Mouse (Mus musculus) megakaryocyte-erythroid progenitor cell, adult 5-6 weeks (primary cell): Measurements from ENCODE around the gene Celf5. TPM values are rescaled to one million over a fixed set of nuclear protein-coding genes. Genes with fewer than 3 reads are reported as not detected.

Experiments
- ATAC-seq: replicated peaks from 2 replicates; pipeline ENCODE4 v1.8.0; 2016; ENCODE audit warnings: mild to moderate bottlenecking, inconsistent platforms; ENCODE audit not compliant: severe bottlenecking, poor library complexity, low FRiP score, low TSS enrichment
- total RNA-seq, 2 experiments: library from RNA; stranded (forward) in 1 of 2; stranded (reverse) in 1 of 2; fragments of 200-1000, 215-1000 nt in 1 of 2; fragments of >200 nt in 1 of 2; fragmentation: Nextera tagmentation in 1 of 2; gene quantifications; 2 replicates each; pipeline ENCODE4 v1.2.3; 2014 to 2017

Celf5 gene
- 0.32 TPM in 1 of 2 replicates, not detected in the other for total RNA-seq (2014; fragmentation: Nextera tagmentation)
- total RNA-seq (2017) = 0.38 TPM in 1 of 2 replicates, not detected in the other

DNA sequence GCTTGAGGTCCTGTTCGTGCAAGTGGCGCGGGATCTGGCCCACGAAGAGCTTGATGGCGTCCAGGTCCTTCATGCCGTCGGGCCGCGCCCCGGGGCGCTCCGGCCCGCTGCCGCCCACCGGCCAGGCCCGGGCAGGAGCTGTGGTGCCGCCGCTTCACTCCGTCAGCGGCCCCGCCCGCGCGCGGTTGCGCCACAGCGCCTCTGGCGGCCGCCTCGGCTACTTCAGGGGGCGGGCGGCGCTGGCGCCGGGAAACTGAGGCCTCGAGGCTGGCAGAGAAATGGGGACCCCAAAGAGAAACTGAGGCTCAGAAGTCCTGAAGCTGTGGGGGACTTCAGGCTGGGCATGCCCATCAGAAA, at the start of gene Celf5:
Gene Celf5 (minus strand): TSS at position 177 of the 357 bp plus-strand sequence.
- ATAC-seq = peak; percentile 26; the same call in 1 of the 2 replicates

GRCm38 (mm10) chr10:81526779-81527178, 44.3 kb upstream of the Celf5 start:
- ATAC-seq = peak; percentile 40

GRCm38 (mm10) chr10:81525017-81525694, 42.6 kb upstream of the Celf5 start:
- peak; percentile 59 for ATAC-seq

DNA sequence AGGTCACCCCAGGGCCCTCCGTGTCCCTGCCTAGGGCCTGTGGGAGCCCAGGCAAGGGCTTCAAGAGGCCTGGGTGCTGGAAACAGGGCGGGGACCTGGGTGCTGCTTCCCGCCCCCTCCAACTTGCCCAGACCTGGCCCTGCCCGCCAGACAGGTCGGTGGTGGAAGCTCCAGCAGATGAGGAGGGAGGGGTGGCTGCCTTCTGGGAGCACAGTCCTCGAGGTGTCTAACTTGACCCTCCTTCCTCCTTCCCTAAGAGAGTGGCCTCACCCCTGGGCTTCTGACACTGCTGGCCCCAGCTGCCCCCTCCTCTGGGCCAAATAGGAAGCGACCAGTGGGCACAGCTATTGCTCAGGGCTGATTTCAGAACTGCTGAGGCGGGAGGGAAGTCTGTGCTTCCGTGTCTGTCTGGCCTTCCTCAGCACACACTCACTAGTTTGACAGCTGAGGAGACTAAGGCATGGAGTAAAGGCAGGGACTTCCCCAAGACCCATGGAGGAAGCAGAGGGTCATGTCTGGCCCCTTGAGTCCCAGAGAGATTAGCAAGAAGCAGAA, 41.6 kb upstream of the Celf5 start, which contains the start of gene Gna15:
Gene Gna15 (minus strand): TSS at position 175 of the 555 bp plus-strand sequence.
- ATAC-seq = peak; percentile 41

DNA sequence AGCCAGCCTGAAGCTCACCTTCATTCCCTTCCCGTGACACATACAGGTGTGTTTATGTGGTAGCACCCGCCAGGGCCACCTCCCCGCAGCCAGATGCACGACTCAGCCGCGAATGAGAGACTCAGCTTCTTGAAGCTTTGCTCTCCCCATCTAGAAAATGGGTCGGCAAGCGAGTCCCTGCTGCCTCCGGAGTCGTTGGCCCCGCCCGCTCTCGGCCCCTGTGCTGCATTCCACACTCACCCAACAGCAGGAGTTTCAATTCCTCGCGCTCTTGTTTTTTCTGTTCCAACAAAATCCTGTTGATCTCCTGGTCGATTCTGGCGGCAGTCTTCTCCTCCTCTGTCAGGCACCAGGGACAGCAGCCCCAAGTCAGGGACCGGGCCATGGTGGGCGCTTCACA, 41.1 kb upstream of the Celf5 start:
- peak; percentile 4; the same call in 1 of the 2 replicates for ATAC-seq

- no peak for ATAC-seq
Measured at GRCm38 (mm10) chr10:81523142-81523541, 40.6 kb upstream of the Celf5 start.

DNA sequence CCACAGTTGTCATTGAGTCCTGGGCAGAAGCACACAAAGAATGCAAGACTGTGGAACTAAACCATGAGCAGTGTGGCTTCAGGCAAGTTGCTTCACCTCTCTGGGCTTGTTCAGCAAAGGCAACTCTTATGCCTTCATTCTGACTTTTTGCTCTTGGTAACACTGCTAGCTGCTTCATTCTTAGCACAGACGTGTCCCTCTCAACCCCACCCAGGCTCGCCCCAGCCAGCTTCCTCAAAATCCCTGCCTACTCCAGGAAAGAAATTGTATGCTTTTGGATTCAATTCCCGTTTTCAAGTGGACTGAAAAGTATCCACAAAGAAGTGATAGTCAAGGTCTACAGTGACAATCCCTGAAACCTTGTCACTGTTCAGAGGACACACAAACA, 37.5 kb upstream of the Celf5 start:
- 0 out of 2 replicates have a peak, but pooled peaks have one; percentile 0 for ATAC-seq

- ATAC-seq = peak; percentile 81
Measured at GRCm38 (mm10) chr10:81519227-81519977, 36.9 kb upstream of the Celf5 start.

DNA sequence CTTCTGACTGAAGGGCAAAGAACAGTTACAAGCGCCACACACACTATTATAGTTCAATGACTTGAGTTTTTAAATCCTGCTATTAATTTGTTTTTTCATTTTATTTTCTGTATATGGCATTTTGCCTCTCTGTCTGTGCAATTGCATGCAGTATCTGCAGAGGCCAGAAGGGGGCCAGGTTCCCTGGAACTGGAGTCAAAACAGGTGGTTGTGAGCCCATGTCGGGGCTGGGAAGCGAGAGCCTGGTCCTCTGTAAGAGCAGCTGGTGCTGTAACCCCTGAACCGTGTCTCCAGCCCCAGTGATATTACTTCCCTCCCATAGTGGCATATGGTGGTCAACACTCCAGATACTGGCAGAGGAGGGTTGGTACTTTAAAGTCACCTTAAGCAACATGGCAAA, 36.0 kb upstream of the Celf5 start:
- ATAC-seq = peak; percentile 32; the same call in 1 of the 2 replicates

GRCm38 (mm10) chr10:81517227-81517626, 34.7 kb upstream of the Celf5 start:
- ATAC-seq = no peak

DNA sequence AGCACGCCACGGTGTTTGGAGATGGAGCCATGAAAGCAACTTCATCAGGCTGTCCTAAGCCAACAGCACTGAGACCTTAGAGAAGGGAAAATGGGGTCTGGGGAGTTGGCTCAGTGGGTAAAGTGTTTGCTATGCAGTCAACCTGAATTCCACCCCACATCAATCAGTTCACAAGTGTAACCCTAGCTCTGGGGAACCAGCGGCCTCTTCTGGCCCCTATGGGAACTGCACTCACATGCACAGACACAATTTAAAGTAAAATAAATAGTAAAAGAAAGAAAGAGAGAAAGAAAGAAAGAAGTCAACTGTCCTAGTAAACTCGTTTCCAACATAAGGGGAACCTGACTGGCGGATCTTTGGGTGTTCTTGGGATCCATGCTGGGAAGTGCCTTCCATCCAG, 31.3 kb upstream of the Celf5 start:
- no peak for ATAC-seq

DNA sequence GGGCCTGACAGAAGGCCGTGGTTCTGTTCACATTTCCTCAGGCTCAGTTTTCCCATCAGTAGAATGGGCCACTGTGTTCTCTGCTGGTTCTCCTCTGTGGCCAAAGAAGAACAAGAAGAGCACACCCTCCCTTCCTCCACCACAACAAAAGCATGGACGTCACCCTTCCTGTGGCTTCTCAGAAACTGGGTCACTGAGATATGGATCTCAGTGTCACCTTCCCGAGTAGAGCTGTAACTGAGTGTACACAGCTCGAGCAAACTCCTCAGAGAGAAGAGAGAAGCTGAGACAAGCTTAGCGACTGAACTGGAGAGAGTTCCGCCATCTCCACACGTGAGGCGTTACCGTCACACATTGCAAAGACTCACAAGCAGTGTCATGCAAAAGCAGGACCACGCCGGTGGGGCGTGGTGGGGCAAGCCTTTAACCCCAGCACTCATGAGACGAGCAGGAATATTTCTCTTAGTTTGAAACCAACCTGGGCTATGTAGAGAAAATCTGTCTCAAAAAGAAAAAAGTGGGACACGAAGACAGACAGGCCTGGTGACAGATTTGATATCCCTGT, 27.8 kb upstream of the Celf5 start:
- no peak for ATAC-seq

GRCm38 (mm10) chr10:81507691-81508489, 25.4 kb upstream of the Celf5 start:
- ATAC-seq = no peak

DNA sequence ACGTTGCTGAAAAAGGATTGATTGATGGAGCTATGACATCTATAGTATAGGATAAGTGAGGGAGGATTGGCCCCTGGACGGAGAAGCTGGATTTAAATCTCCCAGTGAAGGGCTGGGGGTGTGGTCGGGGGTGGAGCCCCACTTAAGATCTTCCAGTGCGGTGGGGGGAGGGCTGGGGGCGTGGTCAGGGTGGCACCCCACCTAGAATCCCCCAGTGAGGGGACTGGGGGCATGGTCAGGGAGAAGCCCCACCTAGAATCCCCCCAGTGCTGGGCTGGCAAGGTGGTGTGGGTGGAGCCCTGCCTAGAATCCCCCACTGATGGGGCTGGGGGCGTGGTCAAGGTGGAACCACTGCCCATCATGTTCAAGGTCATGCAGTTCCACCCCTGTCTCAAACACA, 24.6 kb upstream of the Celf5 start:
- ATAC-seq = no peak

GRCm38 (mm10) chr10:81505016-81505664, 22.6 kb upstream of the Celf5 start:
- ATAC-seq = peak; percentile 15; the same call in 1 of the 2 replicates

- ATAC-seq = peak; percentile 36
Measured at GRCm38 (mm10) chr10:81502658-81503057, 20.1 kb upstream of the Celf5 start.

DNA sequence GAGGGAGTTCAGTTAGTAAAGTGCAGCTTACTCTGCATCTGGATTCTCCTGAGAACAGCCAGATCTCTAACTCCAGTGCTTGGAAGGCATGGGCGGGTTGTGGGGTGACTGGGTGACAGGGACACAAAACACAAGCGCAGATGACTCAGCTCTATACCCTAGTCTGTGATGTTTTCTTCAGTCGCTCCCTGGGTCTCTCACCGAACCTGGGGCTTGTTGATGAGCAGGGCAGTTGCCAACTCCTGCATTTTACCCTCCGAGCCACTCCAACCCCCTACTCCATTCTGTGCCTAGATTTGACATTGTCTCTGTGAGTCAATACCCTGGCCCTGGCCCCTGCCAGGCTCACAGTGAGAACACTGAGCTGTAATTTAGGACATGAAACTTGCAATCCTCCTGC, 19.4 kb upstream of the Celf5 start:
- ATAC-seq = no peak

DNA sequence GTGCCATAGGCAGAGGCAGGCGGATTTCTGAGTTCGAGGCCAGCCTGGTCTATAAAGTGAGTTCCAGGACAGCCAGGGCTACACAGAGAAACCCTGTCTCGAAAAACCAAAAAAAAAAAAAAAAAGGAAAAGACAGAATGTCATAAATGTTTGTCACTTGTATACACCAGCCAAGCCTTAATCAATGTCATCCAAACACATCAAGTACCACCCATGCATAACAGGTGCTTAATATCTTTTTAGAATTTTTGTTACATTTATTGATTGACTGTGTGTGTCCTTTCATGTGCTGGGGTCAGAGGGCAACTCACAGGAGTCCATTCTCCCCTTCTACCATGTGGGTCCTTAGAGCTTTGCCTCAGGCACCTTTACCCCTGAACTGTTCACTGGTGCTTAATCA, 17.5 kb upstream of the Celf5 start, which contains the start of gene S1pr4:
Gene S1pr4 (minus strand): TSS at position 101 of the 400 bp plus-strand sequence.
- ATAC-seq = no peak
